Mouse (Mus musculus): Measurements from ENCODE around the gene Safb.

GRCm38 (mm10) chr17:56559386-56559785 lies 25.2 kb upstream of the Safb start:
- TF ChIP-seq CHD2 (IDR thresholded peaks at IDR 0.05; ENCODE audit: low read depth, low read length) (no peak), MAFK (IDR thresholded peaks at IDR 0.05; ENCODE audit: insufficient read depth, low read depth, low read length) (no peak)
